Mouse (Mus musculus) CH12F3 (cell line): Measurements from ENCODE around the gene Wwox.

Source experiments
- in situ Hi-C: fragments of 300-500 bp; cut with MboI; formaldehyde crosslinking; loops from 2 replicates; pipeline ENCODE4 v1.14.3; 2020; ENCODE audit warnings: low sequenced_read_pairs

Wwox gene

DNA sequence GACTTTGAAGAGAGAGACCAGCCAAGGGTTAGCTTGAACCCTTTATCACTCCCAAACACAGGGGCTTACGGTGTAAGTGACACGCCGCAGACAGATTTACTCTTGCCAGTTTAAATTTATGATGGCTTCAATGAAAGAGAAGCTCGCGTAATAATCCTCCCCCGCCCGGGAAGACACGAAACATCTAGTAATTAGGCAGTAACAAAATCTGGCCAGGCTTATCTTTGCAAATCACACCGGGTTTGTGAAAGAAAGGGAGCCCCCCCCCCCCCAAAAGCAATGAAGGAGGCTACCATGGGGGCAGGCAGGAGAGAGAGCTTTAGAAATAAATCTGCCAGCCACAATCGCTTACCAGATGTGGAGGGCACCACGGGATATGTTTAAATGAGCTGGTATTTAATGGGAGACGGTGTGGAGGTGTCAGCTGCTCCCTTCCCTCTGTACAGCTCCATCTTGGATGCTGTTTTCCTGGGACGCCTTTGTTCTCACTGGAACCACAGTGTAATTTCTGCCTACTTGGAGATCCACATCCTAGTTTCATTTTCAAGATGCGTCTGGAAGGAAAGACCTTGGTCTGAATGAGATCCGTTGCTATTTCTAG lies 268.2 kb downstream of the Wwox start:
- in situ Hi-C loops, result no loop called here

GRCm38 (mm10) chr8:114715318-114716070 lies 276.0 kb downstream of the Wwox start:
- in situ Hi-C loops, result no loop called here

DNA sequence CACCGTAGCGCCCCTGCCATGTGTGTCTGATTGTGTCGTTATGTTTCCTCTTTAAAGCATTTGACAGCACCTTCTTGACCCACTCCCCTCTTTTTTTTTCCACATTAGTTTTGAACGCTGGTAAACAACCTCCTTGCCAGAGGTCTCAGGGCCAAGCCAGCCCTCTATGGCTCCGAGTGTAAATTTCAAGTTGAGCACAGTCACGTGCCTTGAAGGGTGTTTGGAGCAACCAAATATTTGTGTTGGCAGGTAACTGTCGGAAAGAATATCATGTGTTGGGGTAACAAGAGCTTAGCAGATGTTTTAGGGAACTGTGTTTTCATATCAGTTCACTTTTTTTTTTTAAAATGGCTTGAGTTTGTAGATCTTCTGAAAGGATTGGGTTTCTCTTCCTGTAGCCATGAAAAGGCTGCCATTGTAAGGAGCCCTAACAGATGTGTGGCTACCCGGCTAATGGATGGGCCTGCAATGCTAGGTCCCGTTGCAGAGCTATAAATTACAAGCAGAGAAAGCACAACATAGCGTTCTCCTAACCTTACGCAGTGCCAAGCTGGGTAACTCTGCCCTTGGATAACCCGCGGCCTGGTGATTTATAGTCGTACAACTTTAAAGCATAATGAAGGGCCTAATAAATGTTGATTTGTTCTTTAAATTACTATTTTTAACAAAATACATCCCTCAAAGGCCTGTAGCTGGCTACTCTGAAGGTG lies 277.2 kb downstream of the Wwox start:
- in situ Hi-C loops, result no loop called here

- in situ Hi-C loops, result no loop called here
These were observed 279.4 kb downstream of the Wwox start for GRCm38 (mm10) chr8:114718821-114719220.

GRCm38 (mm10) chr8:114722611-114723010 lies 283.2 kb downstream of the Wwox start:
- in situ Hi-C loops, result no loop called here

DNA sequence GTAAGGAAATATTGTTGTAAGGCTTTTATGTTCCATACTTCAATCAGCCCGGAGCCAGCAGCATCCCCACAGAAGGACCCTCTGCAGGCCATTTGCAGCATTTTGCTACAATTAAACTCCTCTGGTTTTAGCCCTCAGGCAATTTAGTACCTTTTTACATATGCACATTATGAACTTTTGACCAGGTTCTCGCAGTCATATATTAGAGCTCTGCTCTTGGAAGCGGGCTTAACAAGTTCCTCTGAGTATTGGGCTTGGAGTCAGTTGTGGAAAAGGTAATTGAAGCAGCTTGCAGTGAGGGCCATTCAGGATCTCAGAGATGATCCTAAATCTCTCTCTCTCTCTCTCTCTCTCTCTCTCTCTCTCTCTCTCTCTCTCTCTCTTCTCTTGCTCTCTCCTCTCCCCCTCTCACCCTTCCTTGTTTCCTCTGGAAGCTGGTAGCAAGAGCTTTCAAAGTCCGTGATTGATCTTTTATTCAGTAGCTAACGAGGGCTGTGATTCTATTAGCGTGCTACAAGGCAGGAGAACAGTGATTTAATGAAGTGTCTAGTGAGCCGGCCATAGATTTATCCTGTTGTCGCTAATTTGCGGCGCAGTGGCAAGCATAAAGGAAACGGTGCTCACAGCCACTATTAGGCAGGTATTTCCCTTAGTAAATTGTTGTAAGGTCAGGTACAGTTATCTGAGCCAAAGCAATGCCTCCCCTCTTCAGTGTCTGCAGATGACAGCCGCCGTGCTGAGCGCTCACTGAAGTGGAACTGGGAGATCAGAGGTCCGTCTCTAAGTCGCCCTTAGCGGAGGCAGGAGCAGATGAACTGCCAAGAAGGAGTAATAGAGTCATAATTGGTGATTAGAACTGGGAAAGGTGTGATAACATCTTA lies 292.0 kb downstream of the Wwox start:
- in situ Hi-C loops, result no loop called here

GRCm38 (mm10) chr8:114743185-114743915 lies 303.9 kb downstream of the Wwox start:
- in situ Hi-C loops, result no loop called here

- in situ Hi-C loops, result no loop called here
These were observed 306.9 kb downstream of the Wwox start for GRCm38 (mm10) chr8:114746373-114746772.

DNA sequence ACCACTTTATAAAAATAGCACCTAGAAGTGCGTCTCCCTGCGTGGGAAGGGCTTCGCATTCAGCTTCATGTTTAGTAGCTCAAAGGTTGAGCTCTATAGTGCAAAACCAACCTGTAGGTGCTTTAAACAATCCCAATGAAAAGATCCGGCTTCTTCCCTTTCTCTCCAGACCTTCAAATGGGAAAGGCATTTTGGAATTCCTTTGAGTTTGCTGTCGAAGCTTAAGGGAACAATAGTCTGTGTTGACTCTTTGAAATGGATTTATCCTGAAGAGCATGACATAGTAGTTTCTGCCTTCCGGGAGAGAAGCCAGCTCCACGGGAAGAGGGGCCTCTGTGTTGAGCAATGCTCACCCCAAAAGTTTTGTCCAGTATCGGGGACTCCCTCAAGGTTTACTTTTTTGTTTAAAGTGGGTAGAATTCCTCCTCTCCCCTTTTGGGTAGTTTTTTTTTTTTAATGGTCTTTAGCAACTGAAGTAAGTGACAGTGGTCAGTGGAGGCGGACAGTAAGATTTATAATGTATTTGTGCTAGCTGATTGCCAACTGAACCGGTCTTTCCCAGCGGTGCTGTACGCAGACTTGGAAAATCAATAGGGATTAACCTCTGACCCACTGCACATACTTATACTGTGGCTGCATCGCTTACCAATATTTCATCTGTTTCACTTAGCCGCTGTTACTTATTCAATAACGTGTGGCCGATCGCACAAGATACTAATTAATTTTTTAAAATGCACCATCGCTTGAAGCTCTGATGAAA lies 312.1 kb downstream of the Wwox start:
- in situ Hi-C loops, result no loop called here

GRCm38 (mm10) chr8:114759621-114760020 lies 320.2 kb downstream of the Wwox start:
- in situ Hi-C loops, result no loop called here

DNA sequence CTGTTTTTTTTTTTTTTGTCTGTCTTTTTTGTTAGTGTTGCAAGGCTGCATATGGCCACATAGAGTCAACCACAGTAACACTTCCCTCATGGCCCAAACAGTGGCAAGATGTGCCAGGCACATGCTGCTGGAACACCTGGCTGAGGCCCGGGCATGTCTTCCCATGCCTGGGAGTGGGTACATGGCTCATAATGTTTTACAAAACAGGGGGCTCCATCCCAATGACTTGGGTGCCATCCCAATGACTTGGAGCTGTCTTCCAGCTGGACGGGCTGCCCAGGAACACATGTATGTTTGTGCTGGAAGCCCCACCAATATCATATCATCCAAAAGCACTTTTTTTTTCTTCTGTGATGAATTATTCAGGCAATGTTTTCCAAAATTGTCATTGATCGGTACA lies 329.1 kb downstream of the Wwox start:
- in situ Hi-C loops, result no loop called here

DNA sequence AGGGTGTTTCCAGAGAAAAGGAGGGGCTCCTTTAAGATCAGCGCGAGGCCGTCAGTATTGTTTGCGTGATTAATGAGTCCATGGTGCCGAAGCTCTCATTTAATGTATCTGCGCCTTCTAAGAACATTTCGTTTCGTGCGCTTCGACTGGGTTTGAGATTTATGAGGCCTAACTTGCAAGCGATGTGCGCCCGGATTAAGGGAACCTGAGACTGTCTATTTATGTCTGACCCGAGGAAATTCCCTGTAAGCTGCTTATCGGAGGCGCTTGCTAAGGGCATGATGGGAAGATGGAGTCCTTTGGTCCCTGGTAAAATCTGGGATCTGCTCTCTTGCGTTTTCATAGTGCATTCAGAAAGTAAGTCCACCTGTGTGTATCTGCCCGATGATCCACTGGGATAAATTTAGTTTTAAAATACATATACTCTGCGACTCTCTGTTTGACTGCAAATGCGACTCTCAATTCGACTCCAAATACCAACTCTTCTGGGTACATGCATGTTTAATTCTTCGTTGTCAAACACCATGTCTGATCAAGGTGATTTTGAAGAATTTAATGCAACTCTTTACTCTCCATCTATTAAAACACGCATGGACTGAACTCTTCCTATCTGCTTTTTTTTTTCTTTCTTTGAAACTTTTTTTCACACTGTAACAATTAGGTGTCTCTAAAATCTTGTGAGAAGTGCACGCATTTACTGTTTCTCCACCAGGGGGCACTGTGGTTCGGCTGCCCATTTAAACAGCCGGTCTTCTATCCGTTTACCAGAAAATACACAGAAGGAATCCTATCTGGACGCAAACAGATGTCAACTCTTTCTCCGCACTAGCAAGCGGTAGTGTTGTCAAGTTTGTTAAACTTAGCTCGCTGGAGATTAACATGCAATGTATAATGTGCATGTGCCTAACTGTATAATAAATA lies 331.7 kb downstream of the Wwox start:
- in situ Hi-C loops, result no loop called here

DNA sequence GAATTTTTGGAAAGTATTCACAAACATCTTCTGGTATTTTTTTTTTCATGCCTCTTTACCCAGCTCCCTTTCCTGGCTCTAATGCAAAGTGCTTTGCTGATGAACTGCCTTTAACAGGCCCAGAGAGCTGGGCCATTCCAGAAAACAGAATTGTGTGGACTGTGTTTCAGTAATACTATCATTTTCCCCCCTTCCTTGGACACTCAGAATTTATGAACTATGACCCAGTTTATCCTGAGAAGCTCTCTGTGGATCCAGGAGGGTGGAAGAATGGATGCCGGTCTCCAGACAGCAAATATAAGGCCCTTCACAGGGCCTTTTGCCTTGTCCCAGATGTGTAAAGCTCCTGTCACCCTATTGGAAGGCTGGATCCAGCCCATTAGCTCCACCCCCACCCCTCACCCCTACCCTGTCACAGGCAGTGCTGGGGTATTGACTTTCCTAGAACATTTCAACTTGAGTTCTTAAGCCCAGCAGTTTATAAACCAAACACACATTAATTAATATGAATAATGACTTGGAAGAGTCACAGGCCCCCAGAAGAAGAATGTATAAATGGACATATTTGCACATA lies 332.9 kb downstream of the Wwox start:
- in situ Hi-C loops, result no loop called here

- in situ Hi-C loops, result no loop called here
These were observed 334.3 kb downstream of the Wwox start for GRCm38 (mm10) chr8:114773461-114774414.

GRCm38 (mm10) chr8:114774415-114774775 lies 334.9 kb downstream of the Wwox start:
- in situ Hi-C loops, result no loop called here

DNA sequence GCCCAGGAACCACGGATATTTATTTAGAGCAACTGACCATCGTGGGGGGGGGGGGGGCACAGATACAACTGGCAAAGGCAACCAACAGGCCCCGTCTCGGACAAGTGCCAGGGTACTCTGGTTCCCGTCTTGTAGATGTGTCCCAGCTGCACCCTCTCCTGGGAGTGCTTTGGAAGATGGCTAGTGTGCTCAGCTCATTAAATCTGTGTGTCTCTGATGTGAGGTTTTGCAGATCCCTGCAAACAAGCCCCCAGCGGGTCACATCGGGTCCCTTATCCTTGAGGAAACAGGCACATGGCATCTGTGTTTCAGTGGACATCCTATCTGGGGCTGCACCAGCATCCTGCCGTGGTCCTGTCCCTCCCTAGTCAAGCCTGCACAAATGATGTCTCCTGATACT lies 336.1 kb downstream of the Wwox start:
- in situ Hi-C loops, result no loop called here

- in situ Hi-C loops, result no loop called here
These were observed 337.2 kb downstream of the Wwox start for GRCm38 (mm10) chr8:114776696-114777095.
